Mouse (Mus musculus): ENCODE results near the gene Glipr1. TPM values are rescaled to one million over a fixed set of nuclear protein-coding genes. Genes with fewer than 3 reads are reported as not detected.
A peak's percentile ranks its signal among the peaks of the same experiment; 100 is the strongest.
"Not testable (repeated sequence)": the region's sequence is repeated elsewhere in the genome, so short reads cannot be mapped to it uniquely, and the experiment has no call there.

The Glipr1 gene
- 370 and 378 TPM in 2 replicates for total RNA-seq (2017)

- ATAC-seq (ENCODE audit: extremely low read depth, insufficient number of reproducible peaks, low FRiP score, poor library complexity, severe bottlenecking), result peak; percentile 96
Observed at GRCm38 (mm10) chr10:112002544-112003215, at the start of gene Glipr1. TSS of gene Glipr1 (minus strand) at chr10:112002631.

GRCm38 (mm10) chr10:112051956-112052355 lies 49.5 kb upstream of the Glipr1 start:
- ATAC-seq (ENCODE audit: extremely low read depth, insufficient number of reproducible peaks, low FRiP score, poor library complexity, severe bottlenecking), result 0 out of 2 replicates have a peak, but pooled peaks have one; percentile 44

GRCm38 (mm10) chr10:112051220-112051619 lies 48.8 kb upstream of the Glipr1 start:
- peak; percentile 91 for ATAC-seq (ENCODE audit: extremely low read depth, insufficient number of reproducible peaks, low FRiP score, poor library complexity, severe bottlenecking)

GRCm38 (mm10) chr10:112044283-112044682 lies 41.9 kb upstream of the Glipr1 start:
- ATAC-seq (ENCODE audit: extremely low read depth, insufficient number of reproducible peaks, low FRiP score, poor library complexity, severe bottlenecking), result not testable (repeated sequence)

- not testable (repeated sequence) for ATAC-seq (ENCODE audit: extremely low read depth, insufficient number of reproducible peaks, low FRiP score, poor library complexity, severe bottlenecking)
Observed at GRCm38 (mm10) chr10:112043523-112043922, 41.1 kb upstream of the Glipr1 start.

GRCm38 (mm10) chr10:112028689-112029088 lies 26.3 kb upstream of the Glipr1 start:
- not testable (repeated sequence) for ATAC-seq (ENCODE audit: extremely low read depth, insufficient number of reproducible peaks, low FRiP score, poor library complexity, severe bottlenecking)

GRCm38 (mm10) chr10:112023585-112023984 lies 21.2 kb upstream of the Glipr1 start:
- 0 out of 2 replicates have a peak, but pooled peaks have one; percentile 44 for ATAC-seq (ENCODE audit: extremely low read depth, insufficient number of reproducible peaks, low FRiP score, poor library complexity, severe bottlenecking)

GRCm38 (mm10) chr10:112009511-112009910 lies 7.1 kb upstream of the Glipr1 start:
- ATAC-seq (ENCODE audit: extremely low read depth, insufficient number of reproducible peaks, low FRiP score, poor library complexity, severe bottlenecking), result not testable (repeated sequence)

GRCm38 (mm10) chr10:112001756-112002520 lies 493 bp downstream of the Glipr1 start:
- 0 out of 2 replicates have a peak, but pooled peaks have one; percentile 1 for ATAC-seq (ENCODE audit: extremely low read depth, insufficient number of reproducible peaks, low FRiP score, poor library complexity, severe bottlenecking)

- ATAC-seq (ENCODE audit: extremely low read depth, insufficient number of reproducible peaks, low FRiP score, poor library complexity, severe bottlenecking), result no peak
Observed at GRCm38 (mm10) chr10:112001350-112001749, 1.1 kb downstream of the Glipr1 start.

- ATAC-seq (ENCODE audit: extremely low read depth, insufficient number of reproducible peaks, low FRiP score, poor library complexity, severe bottlenecking), result no peak
Observed at GRCm38 (mm10) chr10:112000568-112000967, 1.9 kb downstream of the Glipr1 start.

- no peak for ATAC-seq (ENCODE audit: extremely low read depth, insufficient number of reproducible peaks, low FRiP score, poor library complexity, severe bottlenecking)
Observed at GRCm38 (mm10) chr10:111999765-112000164, 2.7 kb downstream of the Glipr1 start.

GRCm38 (mm10) chr10:111997671-111998070 lies 4.8 kb downstream of the Glipr1 start:
- ATAC-seq (ENCODE audit: extremely low read depth, insufficient number of reproducible peaks, low FRiP score, poor library complexity, severe bottlenecking), result no peak

GRCm38 (mm10) chr10:111996911-111997347 lies 5.5 kb downstream of the Glipr1 start:
- peak; percentile 70 for ATAC-seq (ENCODE audit: extremely low read depth, insufficient number of reproducible peaks, low FRiP score, poor library complexity, severe bottlenecking)

GRCm38 (mm10) chr10:111996549-111996904 lies 5.9 kb downstream of the Glipr1 start:
- ATAC-seq (ENCODE audit: extremely low read depth, insufficient number of reproducible peaks, low FRiP score, poor library complexity, severe bottlenecking), result peak; percentile 66

GRCm38 (mm10) chr10:111995803-111996548 lies 6.5 kb downstream of the Glipr1 start:
- peak; percentile 57 for ATAC-seq (ENCODE audit: extremely low read depth, insufficient number of reproducible peaks, low FRiP score, poor library complexity, severe bottlenecking)

- ATAC-seq (ENCODE audit: extremely low read depth, insufficient number of reproducible peaks, low FRiP score, poor library complexity, severe bottlenecking), result peak; percentile 80
Observed at GRCm38 (mm10) chr10:111986453-111986852, 16.0 kb downstream of the Glipr1 start.

- no peak for ATAC-seq (ENCODE audit: extremely low read depth, insufficient number of reproducible peaks, low FRiP score, poor library complexity, severe bottlenecking)
Observed at GRCm38 (mm10) chr10:111983070-111983469, 19.4 kb downstream of the Glipr1 start.

GRCm38 (mm10) chr10:111977584-111977983 lies 24.8 kb downstream of the Glipr1 start:
- ATAC-seq (ENCODE audit: extremely low read depth, insufficient number of reproducible peaks, low FRiP score, poor library complexity, severe bottlenecking), result peak; percentile 94
